Mouse (Mus musculus) liver, adult 2 months (tissue): ENCODE measurements at regions not wholly inside any gene's neighbourhood (a gene's known extent, or its start where the extent isn't known, plus 50 kb on each side); places are given as distances from the start of the nearest gene placed in this dataset.

Experiments
- CTCF ChIP-seq: fragments of 200-500 bp; IDR thresholded peaks from 2 replicates; pipeline ENCODE4 v1.5.1; 2011; ENCODE audit warnings: low read depth, low read length, control low read depth
- POLR2A ChIP-seq: fragments of 200-500 bp; IDR thresholded peaks from 2 replicates; pipeline ENCODE4 v1.6.1; 2011; ENCODE audit warnings: low read length, control low read depth; ENCODE audit not compliant: insufficient read depth; ENCODE audit errors: extremely low read depth

- TF ChIP-seq CTCF (no peak), POLR2A (no peak)
Observed at GRCm38 (mm10) chr1:76980498-76981152, 534.3 kb downstream of the Epha4 start.
